Mouse (Mus musculus): ENCODE results near the gene Hoxd12. TPM values are rescaled to one million over a fixed set of nuclear protein-coding genes. Genes with fewer than 3 reads are reported as not detected.

Hoxd12 gene
- polyA plus RNA-seq, 1 experiment: not detected

DNA sequence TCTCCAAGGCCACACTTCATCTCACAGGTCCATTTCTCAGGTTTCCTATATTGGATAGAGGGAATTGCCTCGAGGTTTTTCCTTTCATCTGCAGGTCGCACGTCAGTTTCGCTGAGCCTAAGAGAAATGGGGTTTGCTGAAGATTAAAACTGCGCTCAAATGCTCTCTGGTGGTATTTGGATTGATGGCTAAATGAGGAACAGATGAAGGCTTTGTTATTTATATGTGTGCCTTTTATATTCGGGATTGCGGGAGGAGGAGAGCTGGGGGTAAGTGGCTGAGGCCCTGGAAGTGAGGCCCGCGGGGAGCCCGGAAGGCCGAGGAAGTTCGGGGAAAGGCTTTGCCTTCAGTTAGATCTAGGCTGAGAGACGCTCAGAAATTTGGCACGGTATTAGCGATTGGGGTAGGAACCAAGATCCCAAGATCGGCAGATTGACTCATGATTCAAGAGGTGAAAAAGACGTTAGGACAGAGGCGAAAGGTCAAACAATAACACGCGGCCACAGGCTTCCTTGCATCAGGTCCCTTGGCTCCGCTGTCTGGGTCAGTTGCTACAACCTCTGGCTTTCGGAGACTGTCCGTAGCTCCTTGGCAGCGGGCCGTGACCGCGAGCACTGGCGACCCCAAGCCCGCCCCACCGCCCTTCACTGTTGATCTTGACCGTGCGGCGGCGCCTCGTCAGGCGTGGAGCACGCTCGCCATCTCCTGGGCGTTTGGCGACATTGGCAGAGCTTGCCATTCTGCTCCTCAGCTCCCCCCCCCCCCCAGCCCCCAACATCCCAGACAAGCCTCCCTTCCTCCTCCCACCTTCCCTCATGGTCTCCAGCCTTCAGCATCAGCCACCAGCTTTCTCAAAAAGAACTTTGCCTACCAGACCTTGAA lies 2.1 kb upstream of the Hoxd12 start:
- no peak for TF ChIP-seq GATA1 (IDR thresholded peaks at IDR 0.05; ENCODE audit: low read length)

DNA sequence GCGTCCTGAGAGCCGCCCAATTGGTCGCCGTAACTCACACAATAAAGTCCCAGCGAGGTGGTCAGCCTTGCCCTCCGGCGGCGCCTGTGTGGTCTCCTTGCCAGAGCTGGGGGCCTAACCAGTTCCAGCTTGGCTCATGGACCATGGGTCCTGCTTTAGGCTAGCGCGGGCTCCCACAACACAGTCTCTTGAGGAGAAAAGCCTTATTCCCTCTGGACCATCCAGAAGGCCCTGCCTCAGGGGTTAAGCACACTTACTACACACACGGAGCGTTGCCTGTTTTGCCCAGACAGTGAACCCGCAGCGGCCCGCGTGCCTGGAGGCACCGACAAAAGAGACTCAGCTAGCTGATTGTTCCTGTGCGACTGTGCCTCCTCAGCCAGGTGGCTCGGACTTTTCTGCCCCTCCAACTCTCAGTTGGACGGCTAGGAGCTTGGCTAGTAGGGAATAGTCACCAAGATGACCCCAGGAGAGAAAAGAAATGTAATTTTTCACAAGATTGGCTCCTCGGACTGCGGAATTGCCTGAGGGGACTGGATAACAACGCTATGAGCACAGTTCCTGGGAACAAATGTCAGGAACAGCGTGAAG lies 883 bp upstream of the Hoxd12 start:
- no peak for TF ChIP-seq GATA1 (IDR thresholded peaks at IDR 0.05; ENCODE audit: low read length)

DNA sequence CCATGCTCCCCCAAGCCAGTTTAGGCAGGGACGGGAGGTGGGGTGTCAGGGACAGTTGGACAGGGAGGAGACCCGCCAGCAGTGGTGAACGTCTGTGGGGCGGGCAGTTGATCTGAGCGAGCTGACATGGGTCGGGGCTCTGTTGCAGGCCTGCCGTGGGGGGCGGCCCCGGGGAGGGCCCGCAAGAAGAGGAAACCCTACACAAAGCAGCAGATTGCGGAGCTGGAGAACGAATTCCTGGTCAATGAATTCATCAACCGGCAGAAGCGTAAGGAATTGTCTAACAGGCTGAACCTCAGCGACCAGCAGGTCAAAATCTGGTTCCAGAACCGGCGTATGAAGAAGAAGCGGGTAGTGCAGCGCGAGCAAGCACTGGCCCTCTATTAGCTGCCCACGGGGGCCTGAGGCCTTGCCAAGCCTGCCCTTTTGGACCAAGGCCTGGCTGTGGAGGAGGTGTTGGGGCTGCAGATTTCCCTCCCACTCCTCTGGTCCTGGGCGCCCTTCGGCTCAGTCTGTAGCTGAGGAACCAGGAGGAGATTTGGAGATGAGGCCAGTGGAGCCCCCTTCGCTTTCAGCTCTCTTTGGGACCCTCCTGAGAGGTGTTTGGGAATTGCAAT lies 961 bp downstream of the Hoxd12 start:
- TF ChIP-seq GATA1 (IDR thresholded peaks at IDR 0.05; ENCODE audit: low read length): no peak

DNA sequence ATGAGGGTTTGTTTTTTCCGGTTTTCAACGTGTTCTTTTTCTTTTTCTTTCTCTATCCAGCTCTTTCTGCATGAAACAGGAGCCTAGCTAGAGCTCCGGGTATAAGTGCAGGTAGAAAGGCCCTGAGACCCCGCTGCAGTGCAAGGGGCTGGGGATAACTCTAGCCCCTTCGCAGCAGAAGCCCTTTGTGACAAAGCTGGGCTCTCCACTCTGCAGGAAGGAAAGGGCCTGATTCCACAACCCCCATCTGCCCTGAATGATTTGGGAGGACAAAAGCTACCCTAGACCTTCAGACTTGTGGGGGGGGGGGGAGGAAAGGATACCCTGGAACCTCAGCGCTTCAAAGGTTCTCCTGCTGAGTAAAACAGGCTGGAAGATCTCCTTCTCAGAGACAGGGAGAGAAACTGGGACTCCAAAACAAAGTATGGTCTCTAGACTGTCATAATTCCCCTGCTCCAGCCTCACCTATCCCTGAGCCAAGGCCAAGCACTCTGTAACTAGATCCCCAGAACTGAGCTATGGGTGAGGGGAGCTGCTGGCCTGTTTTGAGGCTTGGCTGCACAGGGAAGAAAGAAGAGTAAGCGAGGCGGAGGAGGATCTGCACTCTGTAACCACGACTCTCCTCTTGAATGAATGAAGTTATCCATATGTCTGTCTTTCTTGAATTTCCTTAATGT lies 1.7 kb downstream of the Hoxd12 start:
- TF ChIP-seq GATA1 (IDR thresholded peaks at IDR 0.05; ENCODE audit: low read length): no peak

DNA sequence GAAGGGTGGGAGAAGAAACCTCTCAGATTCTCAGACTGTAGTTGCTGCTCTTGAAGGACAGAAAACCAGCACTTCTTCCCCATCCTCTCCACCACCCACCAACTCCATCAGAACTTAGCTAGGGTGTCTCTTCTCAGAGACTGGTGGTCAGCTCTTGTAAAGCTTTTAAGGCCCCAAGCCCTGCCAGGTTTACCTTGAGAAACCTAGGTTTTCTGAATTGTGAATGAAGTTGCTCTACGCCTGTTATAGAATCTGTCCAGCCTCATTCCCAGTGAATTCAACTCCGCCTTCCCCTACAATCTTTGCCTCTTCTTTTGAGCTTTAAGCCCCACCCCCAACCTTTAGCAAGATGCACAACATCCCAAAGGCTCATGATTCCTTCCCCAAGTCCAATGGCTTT lies 2.3 kb downstream of the Hoxd12 start:
- TF ChIP-seq GATA1 (IDR thresholded peaks at IDR 0.05; ENCODE audit: low read length): no peak

DNA sequence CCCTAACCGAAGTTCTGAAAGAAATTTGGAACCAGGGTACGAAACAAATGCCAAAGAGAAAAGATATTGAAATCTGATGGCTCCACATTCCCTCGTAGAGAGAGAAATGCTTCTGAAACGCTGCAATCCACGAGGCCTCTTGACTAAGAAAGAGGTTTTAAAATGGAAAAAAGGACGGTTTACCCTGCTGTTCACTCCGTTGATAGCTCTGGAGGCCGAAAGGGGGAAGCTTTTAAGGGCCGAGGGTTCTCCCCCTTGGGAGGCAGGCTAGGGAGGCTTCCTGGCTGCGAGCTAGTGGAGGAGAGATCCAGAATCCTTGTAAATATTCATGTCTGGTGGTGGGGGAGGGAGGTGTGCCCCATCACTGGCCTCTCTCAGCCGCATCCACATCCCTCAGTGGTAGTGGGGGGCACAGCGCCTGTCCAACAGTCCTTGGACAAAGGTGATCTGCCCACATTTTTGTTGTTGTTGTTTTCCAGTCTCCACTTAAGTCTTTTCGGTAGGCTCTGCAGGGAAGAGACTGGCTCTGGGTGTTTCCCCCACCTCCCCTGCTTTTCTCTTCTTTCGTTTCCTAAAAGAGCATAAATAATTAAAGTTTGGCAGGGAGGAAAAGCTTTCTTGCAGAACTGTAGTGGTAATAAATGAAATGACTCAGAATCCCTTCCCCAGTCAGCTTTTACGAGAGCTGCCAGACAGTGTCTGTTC lies 4.2 kb downstream of the Hoxd12 start, which contains the start of gene Hoxd11:
TSS of gene Hoxd11 (plus strand) at position 667 of the 705 bp plus-strand sequence.
- no peak for TF ChIP-seq GATA1 (IDR thresholded peaks at IDR 0.05; ENCODE audit: low read length)

DNA sequence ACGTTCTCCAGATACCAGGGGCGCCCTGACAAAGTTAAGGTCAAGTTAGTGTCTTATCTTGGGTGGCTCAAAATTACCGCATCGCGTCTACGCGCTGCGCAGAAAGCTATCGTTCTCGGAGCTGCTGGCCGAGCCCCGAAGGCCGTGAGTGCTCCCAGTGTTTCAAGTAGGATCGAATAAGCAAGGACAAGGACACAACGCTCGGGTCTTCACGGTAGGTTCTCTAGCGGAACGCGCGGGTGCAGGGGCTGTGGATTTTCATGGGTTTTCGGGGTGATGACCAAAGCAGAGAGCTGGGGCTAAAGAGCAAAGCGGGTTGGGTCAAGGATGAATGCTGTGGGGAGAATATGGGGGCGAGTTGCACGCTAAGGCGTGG lies 4.8 kb downstream of the Hoxd12 start:
- TF ChIP-seq GATA1 (IDR thresholded peaks at IDR 0.05; ENCODE audit: low read length): no peak

DNA sequence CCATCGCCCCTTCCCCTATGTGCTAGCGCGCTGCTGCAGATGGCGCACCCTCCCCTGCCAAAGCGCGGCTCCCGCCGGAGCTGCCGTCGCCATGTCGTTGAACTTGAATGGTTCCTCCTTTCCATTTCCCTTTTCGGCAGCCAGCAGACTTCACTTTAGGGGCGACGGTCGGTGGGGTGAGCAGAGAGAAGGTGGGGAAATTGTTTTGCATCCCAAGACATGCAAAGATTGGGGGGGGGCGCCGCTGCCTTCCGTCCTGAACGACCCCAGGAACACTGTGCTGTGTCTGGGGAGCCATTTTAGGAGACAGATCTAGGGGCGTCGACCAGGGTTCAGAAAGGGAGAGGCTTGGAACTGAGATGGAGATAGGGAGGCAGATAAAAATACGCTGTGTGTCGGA lies 5.2 kb downstream of the Hoxd12 start:
- no peak for TF ChIP-seq GATA1 (IDR thresholded peaks at IDR 0.05; ENCODE audit: low read length)

DNA sequence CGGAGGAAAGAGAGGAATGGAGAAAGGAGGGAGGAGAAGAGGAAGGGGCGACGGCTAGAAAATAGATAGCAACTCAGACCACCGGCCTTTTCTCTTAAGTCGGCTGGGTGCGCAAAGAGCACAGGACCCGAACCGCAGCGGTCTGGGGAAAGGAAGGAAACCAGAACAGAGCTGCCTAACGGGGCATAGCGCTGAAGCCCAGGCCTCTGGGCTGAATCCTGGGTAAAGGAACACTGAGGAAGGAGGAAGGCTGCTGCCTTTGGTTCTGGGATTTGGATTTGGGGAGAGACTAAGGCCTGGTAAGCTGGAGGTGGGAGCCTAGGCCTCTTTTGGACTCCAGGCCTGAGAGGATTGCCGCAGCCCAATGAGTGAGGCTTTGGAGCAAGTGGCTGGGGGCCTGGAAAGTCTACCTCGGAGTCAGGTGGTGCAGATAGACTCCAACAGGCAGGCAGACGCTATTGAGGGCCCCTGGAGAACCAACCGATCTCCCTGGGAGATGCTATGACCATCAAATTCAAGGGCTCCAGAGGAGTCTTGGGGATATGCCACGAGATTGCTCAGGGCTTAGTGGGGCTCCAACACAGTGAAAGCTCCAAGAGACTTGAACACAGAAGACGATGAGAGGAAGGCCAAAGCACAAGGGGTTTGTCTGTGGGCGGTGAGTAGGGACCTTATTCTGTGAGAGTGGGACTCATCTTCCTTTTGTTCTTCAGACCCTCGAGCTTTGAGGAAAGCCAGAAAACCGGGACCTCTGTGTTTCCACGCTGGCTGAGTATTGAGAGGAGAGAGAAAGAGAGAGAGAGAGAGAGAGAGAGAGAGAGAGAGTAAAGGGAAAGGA lies 6.0 kb downstream of the Hoxd12 start:
- TF ChIP-seq GATA1 (IDR thresholded peaks at IDR 0.05; ENCODE audit: low read length): no peak

DNA sequence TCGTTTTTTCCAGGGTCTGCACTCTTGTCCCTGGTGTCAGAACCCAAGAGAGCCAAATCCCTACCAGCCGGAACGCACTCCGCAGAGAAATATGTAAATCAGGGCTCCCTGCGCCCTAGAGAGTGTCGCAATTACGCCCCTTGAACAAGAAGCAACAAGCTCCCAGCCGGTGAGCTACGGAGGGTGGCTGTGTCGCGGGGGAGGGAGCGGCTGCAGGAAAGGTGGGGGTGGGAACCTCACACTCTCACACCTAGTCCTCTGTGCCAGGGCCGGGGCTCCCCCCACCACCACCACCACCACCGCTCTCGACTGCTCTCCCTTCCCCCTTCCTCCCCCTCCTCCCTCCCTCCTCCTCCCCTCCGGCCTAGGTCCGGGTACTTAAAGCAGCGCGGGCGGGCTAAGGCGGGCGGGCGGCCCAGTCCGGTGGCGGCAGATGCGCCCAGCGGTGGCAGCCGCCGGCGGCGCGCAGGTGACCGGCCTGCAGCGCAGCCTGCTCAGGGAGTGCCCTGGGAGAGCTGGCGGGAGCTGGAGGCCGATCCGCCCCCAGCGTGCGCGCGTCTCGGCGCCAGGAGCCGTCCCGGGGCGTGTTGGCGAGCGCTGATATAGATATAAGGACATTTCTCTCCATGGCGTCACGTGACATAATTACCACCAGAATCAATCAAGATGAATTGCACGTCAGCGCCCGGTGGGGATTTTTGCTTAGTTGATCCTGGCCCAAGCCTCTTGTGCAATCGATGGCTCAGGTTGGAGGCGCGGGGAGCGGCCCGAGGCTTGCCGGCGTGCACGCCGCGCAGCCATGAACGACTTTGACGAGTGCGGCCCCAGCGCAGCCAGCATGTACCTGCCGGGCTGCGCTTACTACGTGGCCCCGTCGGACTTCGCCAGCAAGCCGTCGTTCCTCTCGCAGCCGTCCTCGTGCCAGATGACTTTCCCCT lies 7.0 kb downstream of the Hoxd12 start:
- TF ChIP-seq GATA1 (IDR thresholded peaks at IDR 0.05; ENCODE audit: low read length): no peak

DNA sequence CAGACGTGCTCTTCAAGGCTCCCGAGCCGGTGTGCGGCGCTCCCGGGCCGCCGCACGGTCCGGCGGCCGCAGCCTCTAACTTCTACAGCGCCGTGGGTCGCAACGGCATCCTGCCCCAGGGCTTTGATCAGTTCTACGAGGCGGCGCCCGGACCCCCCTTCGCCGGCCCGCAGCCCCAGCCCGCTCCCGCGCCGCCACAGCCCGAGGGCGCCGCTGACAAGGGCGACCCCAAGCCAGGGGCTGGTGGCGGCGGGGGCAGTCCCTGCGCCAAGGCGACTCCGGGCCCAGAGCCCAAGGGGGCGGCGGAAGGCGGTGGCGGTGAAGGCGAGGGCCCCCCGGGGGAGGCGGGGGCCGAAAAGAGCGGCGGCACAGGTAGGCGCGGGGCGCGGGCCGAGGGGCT lies 8.0 kb downstream of the Hoxd12 start:
- TF ChIP-seq GATA1 (IDR thresholded peaks at IDR 0.05; ENCODE audit: low read length): no peak

DNA sequence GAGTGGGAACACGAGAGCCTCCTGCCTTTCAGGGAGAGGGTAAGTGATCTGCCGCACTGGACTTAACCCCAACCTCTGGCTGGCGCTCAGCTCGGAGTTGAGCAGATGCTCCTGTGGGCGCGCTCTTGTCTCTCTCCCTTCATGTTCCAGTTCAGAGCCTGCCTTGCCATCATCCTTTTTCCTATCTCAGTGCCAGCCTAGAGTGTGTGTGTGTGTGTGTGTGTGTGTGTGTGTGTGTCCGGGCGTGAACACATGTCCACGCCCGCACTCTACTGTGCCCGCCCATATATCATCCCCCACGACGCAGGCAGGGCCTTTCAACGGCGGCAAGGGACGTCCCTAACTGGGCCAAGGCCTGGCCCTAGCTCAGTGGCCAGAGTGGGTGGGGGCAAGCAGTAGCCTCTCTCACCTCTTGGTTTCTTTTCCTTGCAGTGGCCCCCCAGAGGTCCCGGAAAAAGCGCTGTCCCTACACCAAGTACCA lies 8.7 kb downstream of the Hoxd12 start:
- no peak for TF ChIP-seq GATA1 (IDR thresholded peaks at IDR 0.05; ENCODE audit: low read length)

DNA sequence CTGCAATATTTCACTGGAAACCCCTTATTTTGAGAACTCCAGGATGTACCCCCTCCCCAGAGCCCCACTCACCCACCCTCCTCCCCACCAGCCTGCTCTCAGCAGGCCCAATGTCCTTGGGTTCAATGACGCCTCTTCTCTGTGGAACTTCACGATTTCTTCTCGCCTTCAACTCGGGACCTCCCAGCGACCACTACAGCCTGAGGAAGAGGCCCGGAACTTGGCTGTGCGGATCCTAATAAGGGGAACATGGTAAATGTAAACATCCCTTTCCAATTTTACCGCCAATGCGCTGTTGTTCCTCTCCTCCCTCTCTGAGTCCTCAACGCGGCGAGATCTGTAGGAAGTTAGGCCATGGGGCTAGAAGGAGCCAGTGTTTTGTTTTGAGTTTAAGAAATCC lies 9.3 kb downstream of the Hoxd12 start:
- no peak for TF ChIP-seq GATA1 (IDR thresholded peaks at IDR 0.05; ENCODE audit: low read length)

Data from G1E-ER4 (cell line).